Mouse (Mus musculus): ENCODE measurements around the gene Plekhh3. TPM values are rescaled to one million over a fixed set of nuclear protein-coding genes. Genes with fewer than 3 reads are reported as not detected.

Gene Plekhh3
- polyA plus RNA-seq, 1 experiment from 2014 or later, result 8.1 TPM

- WGBS, result 92% methylated on average over 7 of the region's 7 CpGs
- H3K36me3 ChIP-seq, result peaks cover 28% of the 10 kb centered on the region
- ATAC-seq, result no peak
- H3K27me3 ChIP-seq, result no peaks in the 10 kb centered on the region
- H3K4me2 ChIP-seq (replicated peaks), result no peak overlapping the region
- H3K4me3 ChIP-seq (replicated peaks), result no peak overlapping the region
- no peak overlapping the region for H3K9ac ChIP-seq (replicated peaks)
- H3K9me3 ChIP-seq, result no peaks in the 10 kb centered on the region
- H3K4me1 ChIP-seq (replicated peaks), result peaks cover 31% of the 10 kb centered on the region
- no peak overlapping the region for H3K27ac ChIP-seq
Measured at GRCm38 (mm10) chr11:101193076-101193475, 21.9 kb upstream of the Plekhh3 start.

GRCm38 (mm10) chr11:101192646-101193045, 21.5 kb upstream of the Plekhh3 start:
- Histone ChIP-seq H3K4me1 (replicated peaks) (peaks cover 31% of the 10 kb centered on the region), H3K9me3 (no peaks in the 10 kb centered on the region), H3K36me3 (peaks cover 24% of the 10 kb centered on the region), H3K4me3 (replicated peaks) (no peak overlapping the region), H3K4me2 (replicated peaks) (no peak overlapping the region), H3K27ac (no peak overlapping the region), H3K27me3 (no peaks in the 10 kb centered on the region), H3K9ac (replicated peaks) (no peak overlapping the region)
- no peak for ATAC-seq
- WGBS, result 86% methylated on average over 6 of the region's 6 CpGs

GRCm38 (mm10) chr11:101191919-101192470, 20.8 kb upstream of the Plekhh3 start:
- no peak for ATAC-seq

GRCm38 (mm10) chr11:101190913-101191907, 20.1 kb upstream of the Plekhh3 start:
- ATAC-seq, result 0 out of 2 replicates have a peak, but pooled peaks have one; percentile 31
- Histone ChIP-seq H3K27me3 (no peaks in the 10 kb centered on the region), H3K27ac (peak overlapping the region; percentile 82), H3K4me3 (replicated peaks) (no peak overlapping the region), H3K36me3 (peaks cover 11% of the 10 kb centered on the region), H3K9me3 (no peaks in the 10 kb centered on the region), H3K4me1 (replicated peaks) (peaks cover 31% of the 10 kb centered on the region), H3K4me2 (replicated peaks) (no peak overlapping the region), H3K9ac (replicated peaks) (0 out of 2 replicates have a peak overlapping the region, but pooled peaks have one; percentile 2)
- WGBS, result 60% methylated on average over 17 of the region's 17 CpGs

More at GRCm38 (mm10) chr11:101191919-101192470, 20.8 kb upstream of the Plekhh3 start:
- Histone ChIP-seq H3K9me3 (no peaks in the 10 kb centered on the region), H3K4me2 (replicated peaks) (no peak overlapping the region), H3K4me3 (replicated peaks) (no peak overlapping the region), H3K27ac (no peak overlapping the region), H3K36me3 (peaks cover 18% of the 10 kb centered on the region), H3K27me3 (no peaks in the 10 kb centered on the region), H3K4me1 (replicated peaks) (peaks cover 31% of the 10 kb centered on the region), H3K9ac (replicated peaks) (no peak overlapping the region)
- 79% methylated on average over 4 of the region's 4 CpGs for WGBS

GRCm38 (mm10) chr11:101190181-101190912, 19.2 kb upstream of the Plekhh3 start:
- H3K4me1 ChIP-seq (replicated peaks), result peaks cover 31% of the 10 kb centered on the region
- 34% methylated on average over 8 of the region's 8 CpGs for WGBS
- H3K9me3 ChIP-seq, result no peaks in the 10 kb centered on the region
- H3K36me3 ChIP-seq, result peaks cover 10% of the 10 kb centered on the region
- peak overlapping the region; percentile 82 for H3K27ac ChIP-seq
- 0 out of 2 replicates have a peak, but pooled peaks have one; percentile 47 for ATAC-seq
- H3K4me2 ChIP-seq (replicated peaks), result no peak overlapping the region
- no peak overlapping the region for H3K4me3 ChIP-seq (replicated peaks)
- H3K27me3 ChIP-seq, result no peaks in the 10 kb centered on the region
- H3K9ac ChIP-seq (replicated peaks), result peak overlapping the region; percentile 2; the same call in 1 of the 2 replicates

DNA sequence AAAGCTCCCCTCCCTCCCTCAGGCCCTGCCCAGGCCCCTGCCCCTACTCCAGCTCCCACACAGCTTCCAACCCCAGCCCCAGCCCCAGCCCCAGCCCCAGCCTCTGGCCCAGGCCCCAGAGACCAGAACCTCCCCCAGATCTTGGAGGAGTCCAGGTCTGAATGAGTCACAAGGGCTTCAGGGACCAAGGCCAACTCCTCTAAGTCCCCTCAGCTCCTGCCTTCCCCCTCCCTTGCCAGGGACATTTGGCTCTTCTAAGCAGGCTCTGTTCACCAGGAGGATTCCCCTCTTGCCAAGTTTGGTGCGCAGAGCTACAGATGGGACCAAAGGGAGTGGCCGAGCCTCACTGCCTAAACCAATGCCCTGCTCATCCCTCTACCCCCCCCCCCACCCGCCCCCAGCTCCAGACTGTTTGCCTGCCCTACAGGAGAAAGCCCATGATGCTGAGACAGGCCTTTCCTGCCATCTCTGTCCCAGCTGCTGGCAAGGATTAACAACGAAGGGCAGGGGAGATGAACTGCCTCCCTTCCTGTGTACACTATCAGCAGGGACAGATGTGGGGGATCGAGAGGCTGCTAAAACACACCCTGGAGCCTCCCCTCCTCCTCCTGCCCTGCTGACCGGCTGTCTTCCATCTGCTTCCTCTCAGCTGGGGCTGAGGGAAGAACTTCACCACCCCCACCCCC, 18.5 kb upstream of the Plekhh3 start:
- no peak overlapping the region; the same call in 1 of the 2 replicates for H3K9ac ChIP-seq (replicated peaks)
- H3K4me1 ChIP-seq (replicated peaks), result peaks cover 31% of the 10 kb centered on the region
- H3K4me3 ChIP-seq (replicated peaks), result no peak overlapping the region
- peak; percentile 77 for ATAC-seq
- peaks cover 10% of the 10 kb centered on the region for H3K36me3 ChIP-seq
- H3K4me2 ChIP-seq (replicated peaks), result no peak overlapping the region
- no peaks in the 10 kb centered on the region for H3K9me3 ChIP-seq
- 10% methylated on average over 4 of the region's 6 CpGs for WGBS
- H3K27ac ChIP-seq, result peak overlapping the region; percentile 82
- 0 out of 2 replicates have a peak, but pooled peaks cover under 1% of the 10 kb centered on the region for H3K27me3 ChIP-seq

DNA sequence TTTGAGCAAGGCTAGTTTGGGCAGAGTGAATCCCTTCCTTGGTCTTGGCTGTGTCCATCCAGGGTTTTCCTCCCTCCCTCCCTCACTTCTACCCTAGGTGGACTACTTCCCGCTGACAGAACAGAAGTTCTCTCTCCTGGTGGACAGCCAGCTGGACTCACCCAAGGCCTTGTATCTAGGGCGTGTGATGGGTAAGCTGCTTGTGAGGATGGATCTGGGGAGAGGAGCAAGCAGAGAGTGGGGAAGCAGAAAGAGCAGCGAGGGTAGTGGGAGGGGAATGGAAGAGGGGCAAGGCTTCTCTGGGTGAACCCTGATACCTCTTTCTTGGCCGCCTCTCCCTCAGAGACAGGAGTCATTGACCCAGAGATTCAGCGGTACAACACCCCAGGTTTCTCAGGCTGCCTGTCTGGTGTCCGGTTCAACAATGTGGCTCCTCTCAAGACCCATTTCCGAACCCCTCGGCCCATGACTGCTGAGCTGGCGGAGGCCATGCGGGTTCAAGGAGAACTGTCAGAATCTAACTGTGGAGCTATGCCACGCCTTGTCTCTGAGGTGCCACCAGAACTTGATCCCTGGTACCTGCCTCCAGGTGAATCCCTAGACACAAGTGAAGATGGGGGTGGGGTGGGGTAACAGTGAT, 17.1 kb upstream of the Plekhh3 start:
- no peak for ATAC-seq
- H3K27ac ChIP-seq, result peak overlapping the region; percentile 82; the same call in 1 of the 2 replicates
- 86% methylated on average over 11 of the region's 11 CpGs for WGBS

DNA sequence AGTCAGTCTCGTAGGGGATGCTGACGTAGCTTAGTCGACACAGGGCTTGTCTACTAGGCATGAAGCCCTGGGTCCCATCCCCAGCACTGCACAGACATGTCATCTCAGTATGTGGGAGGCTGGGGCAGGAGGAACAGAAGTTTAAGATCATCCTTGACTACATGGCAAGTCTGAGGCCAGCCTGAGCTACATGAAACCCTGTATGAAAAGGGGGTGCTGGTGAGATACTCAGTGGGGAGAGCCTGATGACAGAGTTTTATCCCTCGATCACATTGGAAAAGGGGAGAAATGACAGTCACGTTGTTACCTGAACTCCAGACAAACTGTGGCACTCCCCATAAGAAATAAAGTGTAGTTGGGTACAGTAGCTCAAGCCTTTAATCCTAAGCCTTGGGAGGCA, 16.4 kb upstream of the Plekhh3 start:
- Histone ChIP-seq H3K4me3 (replicated peaks) (no peak overlapping the region), H3K4me2 (replicated peaks) (no peak overlapping the region), H3K9ac (replicated peaks) (no peak overlapping the region), H3K27me3 (peaks cover 5% of the 10 kb centered on the region; the same call in 1 of the 2 replicates), H3K27ac (no peak overlapping the region), H3K36me3 (no peaks in the 10 kb centered on the region; the same call in 1 of the 2 replicates), H3K4me1 (replicated peaks) (peaks cover 37% of the 10 kb centered on the region), H3K9me3 (no peaks in the 10 kb centered on the region)
- 94% methylated on average over 5 of the region's 5 CpGs for WGBS
- ATAC-seq, result no peak

More for the DNA sequence above, 17.1 kb upstream of the Plekhh3 start:
- no peaks in the 10 kb centered on the region for H3K9me3 ChIP-seq
- peaks cover 3% of the 10 kb centered on the region; the same call in 1 of the 2 replicates for H3K36me3 ChIP-seq
- peaks cover 35% of the 10 kb centered on the region for H3K4me1 ChIP-seq (replicated peaks)
- H3K4me3 ChIP-seq (replicated peaks), result no peak overlapping the region
- H3K4me2 ChIP-seq (replicated peaks), result no peak overlapping the region
- no peak overlapping the region for H3K9ac ChIP-seq (replicated peaks)
- 0 out of 2 replicates have a peak, but pooled peaks cover 3% of the 10 kb centered on the region for H3K27me3 ChIP-seq

DNA sequence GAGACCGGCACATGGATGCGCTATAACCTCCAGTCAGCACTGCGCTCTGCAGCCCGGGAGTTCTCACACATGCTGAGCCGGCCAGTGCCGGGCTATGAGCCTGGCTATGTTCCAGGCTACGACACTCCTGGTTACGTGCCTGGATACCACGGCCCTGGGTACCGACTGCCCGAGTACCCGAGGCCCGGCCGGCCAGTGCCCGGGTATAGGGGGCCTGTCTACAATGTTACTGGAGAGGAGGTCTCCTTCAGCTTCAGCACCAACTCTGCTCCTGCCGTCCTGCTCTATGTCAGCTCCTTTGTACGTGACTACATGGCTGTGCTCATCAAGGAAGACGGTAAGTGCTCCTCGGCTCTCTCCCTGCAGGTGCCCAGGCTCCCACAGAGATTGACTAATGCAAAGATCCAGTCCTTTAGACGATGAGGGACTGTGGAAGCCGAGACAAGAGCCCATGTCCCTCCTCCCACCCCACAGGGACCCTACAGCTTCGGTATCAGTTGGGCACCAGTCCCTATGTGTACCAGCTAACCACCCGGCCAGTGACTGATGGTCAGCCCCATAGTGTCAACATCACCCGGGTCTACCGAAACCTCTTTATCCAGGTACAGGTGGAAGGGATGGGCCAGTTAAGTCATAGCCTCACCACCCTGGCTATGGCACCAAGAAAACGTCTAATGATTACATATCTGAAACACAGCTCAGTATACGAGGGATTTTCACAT, 15.5 kb upstream of the Plekhh3 start:
- no peak for ATAC-seq
- Histone ChIP-seq H3K4me2 (replicated peaks) (no peak overlapping the region), H3K27ac (no peak overlapping the region), H3K4me3 (replicated peaks) (no peak overlapping the region), H3K36me3 (no peaks in the 10 kb centered on the region), H3K9ac (replicated peaks) (no peak overlapping the region), H3K27me3 (peaks cover 5% of the 10 kb centered on the region; the same call in 1 of the 2 replicates), H3K4me1 (replicated peaks) (peaks cover 36% of the 10 kb centered on the region), H3K9me3 (no peaks in the 10 kb centered on the region)
- 85% methylated on average over 27 of the region's 27 CpGs for WGBS

- no peak for ATAC-seq
- Histone ChIP-seq H3K9ac (replicated peaks) (no peak overlapping the region), H3K4me2 (replicated peaks) (no peak overlapping the region), H3K9me3 (no peaks in the 10 kb centered on the region), H3K27me3 (peaks cover 5% of the 10 kb centered on the region; the same call in 1 of the 2 replicates), H3K27ac (no peak overlapping the region), H3K4me1 (replicated peaks) (peaks cover 24% of the 10 kb centered on the region), H3K4me3 (replicated peaks) (no peak overlapping the region), H3K36me3 (no peaks in the 10 kb centered on the region)
- WGBS, result 93% methylated on average over 4 of the region's 4 CpGs
Measured at GRCm38 (mm10) chr11:101185441-101185840, 14.3 kb upstream of the Plekhh3 start.
